Mouse (Mus musculus) intestine, embryonic 15.5 days (tissue): ENCODE measurements around the gene Smyd3. TPM values are rescaled to one million over a fixed set of nuclear protein-coding genes. Genes with fewer than 3 reads are reported as not detected.

Experiments used
- ATAC-seq: fragments of 200-750 bp; cut with Nextera tagmentation; 2 replicates; pipeline ENCODE4 v1.8.0; 2017; ENCODE audit warnings: moderate TSS enrichment, moderate library complexity
- H3K27ac ChIP-seq: fragments of 300-500 bp; sonication (generic); 2 replicates; pipeline ENCODE4 v1.5.1; 2015; ENCODE audit warnings: mild to moderate bottlenecking, inconsistent platforms
- H3K27me3 ChIP-seq: fragments of 300-500 bp; sonication (generic); replicated peaks from 2 replicates; pipeline ENCODE4 v1.6.1; 2015; ENCODE audit warnings: inconsistent platforms
- H3K36me3 ChIP-seq: fragments of 300-500 bp; sonication (generic); 2 replicates; pipeline ENCODE4 v1.6.1; 2015; ENCODE audit warnings: inconsistent platforms
- H3K4me1 ChIP-seq: fragments of 300-500 bp; sonication (generic); replicated peaks from 2 replicates; pipeline ENCODE4 v1.6.1; 2015; ENCODE audit warnings: inconsistent platforms
- H3K4me2 ChIP-seq: fragments of 300-500 bp; sonication (generic); replicated peaks from 2 replicates; pipeline ENCODE4 v1.6.1; 2015; ENCODE audit warnings: mild to moderate bottlenecking, inconsistent platforms
- H3K4me3 ChIP-seq: fragments of 300-500 bp; sonication (generic); replicated peaks from 2 replicates; pipeline ENCODE4 v1.5.1; 2015; ENCODE audit warnings: inconsistent platforms
- H3K9ac ChIP-seq: fragments of 300-500 bp; sonication (generic); 2 replicates; pipeline ENCODE4 v1.6.1; 2015; ENCODE audit warnings: inconsistent platforms
- H3K9me3 ChIP-seq: fragments of 300-500 bp; sonication (generic); 2 replicates; pipeline ENCODE4 v1.6.1; 2016; ENCODE audit warnings: inconsistent platforms
- WGBS: fragments of 180-500 bp; shearing (Covaris S2); methylation state at CpG from one replicate; pipeline ENCODE4 v1.1.7; 2015; 5-methylcytosine and 5-hydroxymethylcytosine counted together
- polyA plus RNA-seq: library from polyadenylated mRNA; unstranded; fragments of >200 nt; fragmentation: Nextera tagmentation; extraction: Ambion mirVana; gene quantifications from 2 replicates; pipeline ENCODE4 v1.2.1, GENCODE M21; 2015

The Smyd3 gene
- polyA plus RNA-seq, 1 experiment from 2014 or later = 18.1 TPM

GRCm38 (mm10) chr1:178936457-178936856 is 581.4 kb downstream of the Smyd3 start:
- Histone ChIP-seq H3K4me1 (no peaks in the 10 kb centered on the region), H3K27me3 (no peaks in the 10 kb centered on the region), H3K4me3 (no peak overlapping the region), H3K4me2 (no peak overlapping the region), H3K27ac (no peak overlapping the region), H3K9ac (no peak overlapping the region), H3K36me3 (no peaks in the 10 kb centered on the region), H3K9me3 (no peaks in the 10 kb centered on the region)
- WGBS = 46% methylated on average over 4 of the region's 4 CpGs
- ATAC-seq = no peak

- 86% methylated on average over 6 of the region's 6 CpGs for WGBS
- Histone ChIP-seq H3K9ac (no peak overlapping the region), H3K9me3 (no peaks in the 10 kb centered on the region), H3K4me3 (no peak overlapping the region), H3K36me3 (no peaks in the 10 kb centered on the region), H3K27me3 (no peaks in the 10 kb centered on the region), H3K27ac (no peak overlapping the region), H3K4me1 (no peaks in the 10 kb centered on the region), H3K4me2 (no peak overlapping the region)
- ATAC-seq = no peak
These were observed 583.7 kb downstream of the Smyd3 start for GRCm38 (mm10) chr1:178933953-178934637.

- Histone ChIP-seq H3K9me3 (no peaks in the 10 kb centered on the region), H3K4me3 (no peak overlapping the region), H3K9ac (no peak overlapping the region), H3K27me3 (no peaks in the 10 kb centered on the region), H3K36me3 (no peaks in the 10 kb centered on the region), H3K4me1 (no peaks in the 10 kb centered on the region), H3K27ac (no peak overlapping the region), H3K4me2 (no peak overlapping the region)
- ATAC-seq = no peak
- WGBS = 58% methylated on average over 4 of the region's 4 CpGs
These were observed 588.3 kb downstream of the Smyd3 start for GRCm38 (mm10) chr1:178929531-178929930.

- Histone ChIP-seq H3K4me2 (no peak overlapping the region), H3K4me3 (no peak overlapping the region), H3K9ac (no peak overlapping the region), H3K27me3 (no peaks in the 10 kb centered on the region), H3K36me3 (no peaks in the 10 kb centered on the region), H3K9me3 (no peaks in the 10 kb centered on the region), H3K4me1 (no peaks in the 10 kb centered on the region), H3K27ac (no peak overlapping the region)
- no peak for ATAC-seq
- WGBS = 60% methylated on average over 8 of the region's 8 CpGs
These were observed 593.2 kb downstream of the Smyd3 start for GRCm38 (mm10) chr1:178924492-178925183.

GRCm38 (mm10) chr1:178917194-178917902 is 600.5 kb downstream of the Smyd3 start:
- Histone ChIP-seq H3K27me3 (no peaks in the 10 kb centered on the region), H3K36me3 (no peaks in the 10 kb centered on the region; the same call in 1 of the 2 replicates), H3K9ac (no peak overlapping the region), H3K27ac (no peak overlapping the region), H3K4me1 (peaks cover 3% of the 10 kb centered on the region; the same call in 1 of the 2 replicates), H3K4me3 (no peak overlapping the region), H3K4me2 (no peak overlapping the region), H3K9me3 (no peaks in the 10 kb centered on the region)
- ATAC-seq = 0 out of 2 replicates have a peak, but pooled peaks have one; percentile 23
- WGBS = 67% methylated on average over 31 of the region's 31 CpGs

GRCm38 (mm10) chr1:178915056-178915455 is 602.8 kb downstream of the Smyd3 start:
- Histone ChIP-seq H3K9ac (no peak overlapping the region), H3K4me1 (peaks cover 9% of the 10 kb centered on the region; the same call in 1 of the 2 replicates), H3K4me3 (no peak overlapping the region), H3K27me3 (no peaks in the 10 kb centered on the region), H3K4me2 (no peak overlapping the region), H3K27ac (no peak overlapping the region), H3K9me3 (no peaks in the 10 kb centered on the region), H3K36me3 (no peaks in the 10 kb centered on the region; the same call in 1 of the 2 replicates)
- no peak for ATAC-seq
- 78% methylated on average over 12 of the region's 12 CpGs for WGBS

- ATAC-seq = no peak
- 67% methylated on average over 6 of the region's 6 CpGs for WGBS
- H3K9me3 ChIP-seq = no peaks in the 10 kb centered on the region
- no peaks in the 10 kb centered on the region for H3K27me3 ChIP-seq
- peaks cover 9% of the 10 kb centered on the region; the same call in 1 of the 2 replicates for H3K4me1 ChIP-seq
- H3K27ac ChIP-seq = no peak overlapping the region
- no peak overlapping the region for H3K4me2 ChIP-seq
- no peak overlapping the region for H3K9ac ChIP-seq
- no peaks in the 10 kb centered on the region; the same call in 1 of the 2 replicates for H3K36me3 ChIP-seq
- H3K4me3 ChIP-seq = no peak overlapping the region
These were observed 604.7 kb downstream of the Smyd3 start for GRCm38 (mm10) chr1:178912936-178913716.

GRCm38 (mm10) chr1:178910951-178911350 is 606.9 kb downstream of the Smyd3 start:
- H3K9me3 ChIP-seq = no peaks in the 10 kb centered on the region
- no peaks in the 10 kb centered on the region for H3K27me3 ChIP-seq
- 56% methylated on average over 14 of the region's 14 CpGs for WGBS
- no peak overlapping the region for H3K4me3 ChIP-seq
- H3K27ac ChIP-seq = no peak overlapping the region
- H3K9ac ChIP-seq = no peak overlapping the region
- ATAC-seq = no peak
- 0 out of 2 replicates have a peak, but pooled peaks cover 6% of the 10 kb centered on the region for H3K4me1 ChIP-seq
- H3K4me2 ChIP-seq = no peak overlapping the region
- H3K36me3 ChIP-seq = no peaks in the 10 kb centered on the region; the same call in 1 of the 2 replicates

Other genes starting within 250 kb of the Smyd3 start
- gene Tfb2m, start 28.2 kb upstream of the Smyd3 start, polyA plus RNA-seq = 28.8 and 36.1 TPM in 2 replicates
- gene Cnst, start 28.3 kb upstream of the Smyd3 start, polyA plus RNA-seq = 11.0 and 11.8 TPM in 2 replicates
- 45.1 and 51.8 TPM in 2 replicates for gene Sccpdh, start 150.2 kb upstream of the Smyd3 start, polyA plus RNA-seq
- not detected in 2 replicates for gene Kif28, start 227.2 kb upstream of the Smyd3 start, polyA plus RNA-seq